19 mouse cellular contexts compared by ENCODE assay signal in the genomic region with DNA sequence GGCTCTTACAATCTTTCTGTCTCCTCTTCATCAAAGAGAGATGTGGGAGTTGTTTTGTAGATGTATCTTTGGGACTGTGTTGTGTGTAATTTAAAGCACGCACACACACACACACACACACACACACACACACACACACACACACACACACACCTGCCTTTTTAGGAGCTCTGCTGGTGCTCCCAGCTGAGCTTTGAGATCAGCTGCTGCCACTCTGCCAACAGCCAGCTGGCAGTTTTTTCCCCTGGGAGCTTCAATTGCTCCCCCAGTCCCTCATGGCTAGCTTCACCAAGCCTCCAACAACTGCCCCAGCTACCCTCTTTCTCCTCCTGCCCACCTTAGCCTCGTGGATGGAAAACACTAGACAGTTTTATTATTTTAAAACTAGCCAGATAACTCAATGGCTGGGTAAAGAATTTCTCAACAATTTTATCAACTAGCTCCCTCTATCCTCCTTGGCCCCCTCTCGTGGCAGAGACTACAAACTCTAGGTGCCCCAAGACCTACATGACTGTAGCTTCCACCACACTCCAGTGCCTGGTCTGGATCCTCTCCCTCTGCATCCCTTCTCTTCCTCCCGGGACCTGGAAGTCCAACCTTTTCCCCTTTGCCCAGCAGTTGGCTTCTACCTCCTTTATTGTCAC. TPM values are rescaled to one million over a fixed set of nuclear protein-coding genes. Genes with fewer than 3 reads are reported as not detected.
DNase-seq lines count a peak whose midpoint lies in the region; ATAC-seq and TF ChIP-seq lines count a peak whose summit lies in the region.
"Had no signal": no experiment of that assay in that cellular context is flagged by ENCODE, and none has a peak within 500 bp of the region (broad histone marks: within the 10 kb centered on the region; RNA-seq: fewer than 3 reads in every experiment).

No protein-coding gene starts in this region.

- intact Hi-C loops in heart, adult 2 months (cut with DNase I), result no loop called here

- H3K27ac ChIP-seq in heart, adult 2 months, result no peak overlapping the region
- H3K27ac ChIP-seq in lung, postnatal 0 days (ENCODE audit: low read length), result no peak overlapping the region
- H3K27ac ChIP-seq in stomach, postnatal 0 days (replicated peaks), result no peak overlapping the region
- H3K27ac ChIP-seq: hindbrain, embryonic 13.5 days; liver, embryonic 12.5 days; midbrain, embryonic 12.5 days had no signal

- H3K4me2 ChIP-seq in lung, postnatal 0 days (replicated peaks; ENCODE audit: low read depth, low read length), result no peak overlapping the region
- no peak overlapping the region for H3K4me2 ChIP-seq in stomach, postnatal 0 days (replicated peaks; ENCODE audit: low read depth)
- H3K4me2 ChIP-seq: hindbrain, embryonic 13.5 days; liver, embryonic 12.5 days; midbrain, embryonic 12.5 days had no signal

- no peaks in the 10 kb centered on the region for H3K79me2 ChIP-seq in heart, adult 2 months (replicated peaks; ENCODE audit: control insufficient read depth, insufficient read depth, low read length)

- WGBS in heart, adult 2 months, result 55% methylated on average over 4 of the region's 4 CpGs
- WGBS in lung, postnatal 0 days, result 54% methylated on average over 4 of the region's 4 CpGs
- WGBS in stomach, postnatal 0 days, result 60% methylated on average over 4 of the region's 4 CpGs

- no peaks in the 10 kb centered on the region; the same call in 1 of the 2 replicates for H3K36me3 ChIP-seq in heart, adult 2 months (ENCODE audit: control insufficient read depth, insufficient read depth, low read length)
- H3K36me3 ChIP-seq in lung, postnatal 0 days (ENCODE audit: insufficient read depth, low read length), result no peaks in the 10 kb centered on the region
- no peaks in the 10 kb centered on the region for H3K36me3 ChIP-seq in stomach, postnatal 0 days (ENCODE audit: control insufficient read depth, insufficient read depth, low read length)
- H3K36me3 ChIP-seq: hindbrain, embryonic 13.5 days; liver, embryonic 12.5 days; midbrain, embryonic 12.5 days had no signal

- no peak for DNase-seq in heart, adult 2 months
- DNase-seq in heart, postnatal 4 days, result no peak
- DNase-seq in lung, postnatal 36 days, result peak; percentile 33
- DNase-seq in lung, postnatal 0 days (ENCODE audit: low spot score), result no peak
- no peak for DNase-seq in stomach, postnatal 0 days (ENCODE audit: low spot score)
- no peak for DNase-seq in neural tube, embryonic 10.5 days (ENCODE audit: extremely low spot score, low spot score)
- DNase-seq in testis, postnatal 10 days (ENCODE audit: low spot score), result no peak
- DNase-seq: cerebellum, postnatal 25 days; kidney, postnatal 14 days had no signal

- H3K4me3 ChIP-seq in heart, adult 2 months, result no peak overlapping the region
- no peak overlapping the region for H3K4me3 ChIP-seq in lung, postnatal 0 days (ENCODE audit: low read depth, low read length)
- H3K4me3 ChIP-seq in stomach, postnatal 0 days (ENCODE audit: low read depth, low read length), result no peak overlapping the region
- H3K4me3 ChIP-seq: hindbrain, embryonic 13.5 days; liver, embryonic 12.5 days; midbrain, embryonic 12.5 days had no signal

- no peaks in the 10 kb centered on the region for H3K9me3 ChIP-seq in lung, postnatal 0 days (ENCODE audit: low read length)
- no peaks in the 10 kb centered on the region for H3K9me3 ChIP-seq in stomach, postnatal 0 days (ENCODE audit: control insufficient read depth, low read length)
- H3K9me3 ChIP-seq: hindbrain, embryonic 13.5 days; liver, embryonic 12.5 days; midbrain, embryonic 12.5 days had no signal

- no peaks in the 10 kb centered on the region for H3K4me1 ChIP-seq in heart, adult 2 months (ENCODE audit: control insufficient read depth, insufficient read depth, low read length)
- H3K4me1 ChIP-seq in lung, postnatal 0 days (ENCODE audit: insufficient read depth, low read depth, low read length), result no peaks in the 10 kb centered on the region
- H3K4me1 ChIP-seq in stomach, postnatal 0 days (replicated peaks; ENCODE audit: control insufficient read depth, insufficient read depth), result no peaks in the 10 kb centered on the region
- H3K4me1 ChIP-seq: hindbrain, embryonic 13.5 days; midbrain, embryonic 12.5 days had no signal

- no peaks in the 10 kb centered on the region for H3K27me3 ChIP-seq in heart, adult 2 months (ENCODE audit: control insufficient read depth, insufficient read depth, low read length)
- H3K27me3 ChIP-seq in lung, postnatal 0 days (replicated peaks; ENCODE audit: insufficient read depth, low read length), result no peaks in the 10 kb centered on the region
- H3K27me3 ChIP-seq in stomach, postnatal 0 days (ENCODE audit: control insufficient read depth, insufficient read depth, low read length), result no peaks in the 10 kb centered on the region
- H3K27me3 ChIP-seq: hindbrain, embryonic 13.5 days; liver, embryonic 12.5 days; midbrain, embryonic 12.5 days had no signal

- no peak overlapping the region for H3K9ac ChIP-seq in heart, adult 2 months (ENCODE audit: low read depth, low read length)
- H3K9ac ChIP-seq in lung, postnatal 0 days (replicated peaks; ENCODE audit: low read depth), result no peak overlapping the region
- no peak overlapping the region for H3K9ac ChIP-seq in stomach, postnatal 0 days (ENCODE audit: low read length)
- H3K9ac ChIP-seq: hindbrain, embryonic 13.5 days; liver, embryonic 12.5 days; midbrain, embryonic 12.5 days had no signal

- no peak for TF ChIP-seq EP300 in heart, adult 2 months (IDR thresholded peaks at IDR 0.05; ENCODE audit: insufficient read depth, low read depth, low read length)
- TF ChIP-seq EP300 in lung, postnatal 0 days (IDR thresholded peaks at IDR 0.05), result no peak
- no peak for TF ChIP-seq EP300 in stomach, postnatal 0 days (optimal IDR thresholded peaks at IDR 0.05)

- no peak for ATAC-seq in lung, postnatal 0 days
- ATAC-seq in stomach, postnatal 0 days (ENCODE audit: low FRiP score, low TSS enrichment), result no peak
- ATAC-seq: forebrain, embryonic 16.5 days; intestine, embryonic 16.5 days; liver, embryonic 12.5 days; Patski had no signal

- peak; percentile 36 for TF ChIP-seq CTCF in heart, adult 2 months (IDR thresholded peaks at IDR 0.05)
- no peak for TF ChIP-seq CTCF in lung, postnatal 0 days (IDR thresholded peaks at IDR 0.05)
- peak; percentile 10; the same call in 1 of the 2 replicates for TF ChIP-seq CTCF in stomach, postnatal 0 days (IDR thresholded peaks at IDR 0.05; ENCODE audit: low read depth)

- no peak for TF ChIP-seq POLR2A in heart, adult 2 months (IDR thresholded peaks at IDR 0.05; ENCODE audit: insufficient read depth, low read depth, low read length)

RNA-seq across cellular contexts. Expression of a gene that starts 18.2 kb away (rescaled TPM):
- 1 to 10 TPM; 6.7 to 7.0 TPM for total RNA-seq in heart, adult 2 months (2021)
- 4.2 and 7.6 TPM in 2 replicates for polyA plus RNA-seq in heart, adult 2 months (2012; rRNA removed)
- total RNA-seq in heart, postnatal 4 days (2021), result 1 to 10 TPM; 1.8 to 2.5 TPM
- polyA plus RNA-seq in lung, postnatal 0 days (2015; fragmentation: Nextera tagmentation; extraction: Ambion mirVana), result 2.2 and 2.3 TPM in 2 replicates
- 0.91 and 0.99 TPM in 2 replicates for polyA plus RNA-seq in stomach, postnatal 0 days (2015; fragmentation: Nextera tagmentation; extraction: Ambion mirVana)
- polyA plus RNA-seq: Patski had no signal

RNA-seq across cellular contexts. Expression of a gene that starts 18.2 kb away (rescaled TPM):
- total RNA-seq in heart, adult 2 months (2021), result under 1 TPM in 1 of 2 experiments, not detected in 1; 0.23 TPM
- polyA plus RNA-seq in heart, adult 2 months (2012; rRNA removed), result not detected in 2 replicates
- total RNA-seq in heart, postnatal 4 days (2021), result not detected
- 0.32 TPM in 1 of 2 replicates, not detected in the other for polyA plus RNA-seq in lung, postnatal 0 days (2015; fragmentation: Nextera tagmentation; extraction: Ambion mirVana)
- polyA plus RNA-seq in stomach, postnatal 0 days (2015; fragmentation: Nextera tagmentation; extraction: Ambion mirVana), result not detected in 2 replicates
- total RNA-seq: granulocyte monocyte progenitor cell, adult 5-6 weeks; left cerebral cortex, postnatal 36 days had no signal
- polyA plus RNA-seq: forebrain, embryonic 16.5 days; heart, embryonic 16.5 days; hindbrain, embryonic 13.5 days; intestine, embryonic 16.5 days; liver, embryonic 12.5 days; midbrain, embryonic 12.5 days; Patski; testis, adult 2 months had no signal

RNA-seq across cellular contexts. Expression of a gene that starts 40.5 kb away (rescaled TPM):
- 100 to 1,000 TPM; 252 to 303 TPM for total RNA-seq in heart, adult 2 months (2021)
- polyA plus RNA-seq in heart, adult 2 months (2012; rRNA removed), result 218 and 278 TPM in 2 replicates
- total RNA-seq in heart, postnatal 4 days (2021), result 10 to 100 TPM; 66.9 to 69.8 TPM
- 0.14 and 0.19 TPM in 2 replicates for polyA plus RNA-seq in lung, postnatal 0 days (2015; fragmentation: Nextera tagmentation; extraction: Ambion mirVana)
- 0.38 and 0.52 TPM in 2 replicates for polyA plus RNA-seq in stomach, postnatal 0 days (2015; fragmentation: Nextera tagmentation; extraction: Ambion mirVana)
- total RNA-seq: granulocyte monocyte progenitor cell, adult 5-6 weeks had no signal
- polyA plus RNA-seq: forebrain, embryonic 16.5 days; liver, embryonic 12.5 days; midbrain, embryonic 12.5 days had no signal

RNA-seq across cellular contexts. Expression of a gene that starts 50.6 kb away (rescaled TPM):
- total RNA-seq in heart, adult 2 months (2021), result 1 to 10 TPM; 6.9 to 8.8 TPM
- polyA plus RNA-seq in heart, adult 2 months (2012; rRNA removed), result 28.3 and 32.8 TPM in 2 replicates
- total RNA-seq in heart, postnatal 4 days (2021), result 10 to 100 TPM; 28.1 to 31.9 TPM
- 33.7 and 35.3 TPM in 2 replicates for polyA plus RNA-seq in lung, postnatal 0 days (2015; fragmentation: Nextera tagmentation; extraction: Ambion mirVana)
- polyA plus RNA-seq in stomach, postnatal 0 days (2015; fragmentation: Nextera tagmentation; extraction: Ambion mirVana), result 266 and 273 TPM in 2 replicates

Comparison
In these comparisons a context has a peak if more than half of its experiments do, and no peak if none do; other contexts are left out.
1. RNA of a gene that starts 40.5 kb away (polyA plus RNA-seq): 218 to 278 TPM in heart, adult 2 months; 0.38 to 0.52 TPM in stomach, postnatal 0 days and 0.14 to 0.19 TPM in lung, postnatal 0 days; every median in the first group is over 100 times any median in the second.